Comparison of ENCODE assay signal across 8 mouse cellular contexts in the genomic region with DNA sequence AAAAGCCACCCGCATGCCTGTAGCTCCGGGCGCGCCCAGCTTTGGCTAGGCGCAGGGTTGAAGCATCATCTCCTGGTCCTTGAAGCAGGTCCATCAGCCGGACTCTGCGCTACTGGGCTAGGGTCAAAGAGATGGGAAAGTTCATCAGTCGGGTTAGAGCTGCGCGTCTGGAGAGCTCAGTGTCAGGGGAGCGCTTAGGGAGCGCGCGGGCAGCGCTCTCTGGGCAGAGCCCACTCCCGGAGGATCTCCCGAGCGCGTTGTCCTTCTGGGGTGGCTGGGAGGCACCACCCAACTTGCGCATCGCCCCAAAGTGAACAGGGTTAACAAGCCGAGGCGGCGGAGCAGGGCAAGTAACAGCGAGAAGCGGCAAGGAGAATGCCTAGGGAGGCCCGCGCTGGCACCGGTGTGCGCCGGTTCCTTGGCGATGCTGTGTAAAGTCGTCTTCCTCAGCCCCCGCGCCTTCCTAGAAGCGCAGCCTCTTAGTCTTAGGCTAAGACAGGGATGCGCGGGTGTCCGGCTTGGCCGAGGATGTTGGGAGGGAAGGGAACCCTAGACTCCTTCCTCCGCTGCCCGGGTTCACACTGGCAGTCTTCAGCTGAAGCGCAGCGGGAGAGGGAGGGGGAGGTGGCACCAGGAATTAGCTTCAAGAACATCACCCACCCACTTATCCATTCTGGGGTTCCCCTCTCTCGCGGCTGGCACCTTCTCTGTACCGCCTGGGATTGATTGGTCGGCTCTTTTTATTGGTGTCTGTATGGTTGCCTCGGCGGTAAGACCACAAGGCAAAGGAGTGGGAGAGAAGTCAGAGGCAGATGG. TPM values are rescaled to one million over a fixed set of nuclear protein-coding genes. Genes with fewer than 3 reads are reported as not detected.
DNase-seq lines count a peak whose midpoint lies in the region; ATAC-seq lines count a peak whose summit lies in the region.

No protein-coding gene starts in this region.

- ATAC-seq in heart, embryonic 12.5 days (ENCODE audit: insufficient number of reproducible peaks, low FRiP score): no peak
- ATAC-seq in limb, embryonic 11.5 days (ENCODE audit: insufficient number of reproducible peaks, low FRiP score, low TSS enrichment, low read depth): no peak
- no peak for ATAC-seq in neural tube, embryonic 12.5 days (ENCODE audit: low FRiP score, low read depth)
- ATAC-seq in megakaryocyte progenitor cell, adult 5-6 weeks (replicated peaks; ENCODE audit: poor library complexity): no peak

- no peak overlapping the region for H3K27ac ChIP-seq in heart, embryonic 12.5 days (ENCODE audit: poor library complexity, severe bottlenecking)
- H3K27ac ChIP-seq in limb, embryonic 11.5 days (replicated peaks; ENCODE audit: low read depth, low read length): no peak overlapping the region
- no peak overlapping the region for H3K27ac ChIP-seq in neural tube, embryonic 12.5 days

- peaks cover 40% of the 10 kb centered on the region for H3K4me1 ChIP-seq in heart, embryonic 12.5 days (replicated peaks)
- H3K4me1 ChIP-seq in limb, embryonic 11.5 days (ENCODE audit: control insufficient read depth, insufficient read depth, low read length): peaks cover 15% of the 10 kb centered on the region
- peaks cover 46% of the 10 kb centered on the region for H3K4me1 ChIP-seq in neural tube, embryonic 12.5 days

- no peaks in the 10 kb centered on the region for H3K36me3 ChIP-seq in heart, embryonic 12.5 days
- H3K36me3 ChIP-seq in limb, embryonic 11.5 days (ENCODE audit: control insufficient read depth, insufficient read depth, low read length): no peaks in the 10 kb centered on the region
- H3K36me3 ChIP-seq in neural tube, embryonic 12.5 days: no peaks in the 10 kb centered on the region

- H3K27me3 ChIP-seq in heart, embryonic 12.5 days (replicated peaks): peaks cover 66% of the 10 kb centered on the region
- peaks cover 55% of the 10 kb centered on the region for H3K27me3 ChIP-seq in limb, embryonic 11.5 days (ENCODE audit: control insufficient read depth, insufficient read depth, low read length)
- peaks cover 88% of the 10 kb centered on the region for H3K27me3 ChIP-seq in neural tube, embryonic 12.5 days (replicated peaks)

- DNase-seq in cerebellum, adult 8-10 months: peak; percentile 14
- no peak for DNase-seq in cerebellum, postnatal 4 days (ENCODE audit: low spot score in 2 of 2)
- DNase-seq in spleen, postnatal 10 days (ENCODE audit: low spot score in 2 of 2): peak; percentile 17 to 33
- DNase-seq in spleen, postnatal 14 days (ENCODE audit: low spot score in 2 of 2): no peak
- peak; percentile 46 for DNase-seq in limb, embryonic 11.5 days (ENCODE audit: low spot score)

- H3K9me3 ChIP-seq in heart, embryonic 12.5 days (replicated peaks): no peaks in the 10 kb centered on the region
- no peaks in the 10 kb centered on the region for H3K9me3 ChIP-seq in limb, embryonic 11.5 days (ENCODE audit: control insufficient read depth, low read length)
- H3K9me3 ChIP-seq in neural tube, embryonic 12.5 days: no peaks in the 10 kb centered on the region

- H3K4me2 ChIP-seq in heart, embryonic 12.5 days: peak overlapping the region; percentile 100
- H3K4me2 ChIP-seq in limb, embryonic 11.5 days (ENCODE audit: low read depth, severe bottlenecking): peak overlapping the region; percentile 89; the same call in 1 of the 2 replicates
- H3K4me2 ChIP-seq in neural tube, embryonic 12.5 days (replicated peaks): peak overlapping the region; percentile 81

- H3K4me3 ChIP-seq in heart, embryonic 12.5 days: peak overlapping the region; percentile 79
- 0 out of 2 replicates have a peak overlapping the region, but pooled peaks have one; percentile 8 for H3K4me3 ChIP-seq in limb, embryonic 11.5 days (ENCODE audit: low read depth, low read length)
- peak overlapping the region; percentile 54 for H3K4me3 ChIP-seq in neural tube, embryonic 12.5 days

- 2% methylated on average over 50 of the region's 50 CpGs for WGBS in heart, embryonic 12.5 days
- under 1% methylated on average over 50 of the region's 50 CpGs for WGBS in limb, embryonic 11.5 days
- 1% methylated on average over 50 of the region's 50 CpGs for WGBS in neural tube, embryonic 12.5 days

- no peak overlapping the region for H3K9ac ChIP-seq in heart, embryonic 12.5 days
- H3K9ac ChIP-seq in limb, embryonic 11.5 days (ENCODE audit: low read length): no peak overlapping the region
- no peak overlapping the region for H3K9ac ChIP-seq in neural tube, embryonic 12.5 days

RNA-seq across cellular contexts. Expression of a gene that starts 3.5 kb away (rescaled TPM):
- polyA plus RNA-seq in heart, embryonic 12.5 days (2016; fragmentation: Nextera tagmentation; extraction: Ambion mirVana): 0.88 and 0.99 TPM in 2 replicates
- polyA plus RNA-seq in limb, embryonic 11.5 days (2014; fragmentation: Nextera tagmentation; extraction: Ambion mirVana): 0.17 and 0.27 TPM in 2 replicates
- polyA plus RNA-seq in neural tube, embryonic 12.5 days (2016; fragmentation: Nextera tagmentation; extraction: Ambion mirVana): 1.5 TPM in 2 replicates
- 0.84 and 1.1 TPM in 2 replicates for total RNA-seq in megakaryocyte progenitor cell, adult 5-6 weeks (2015)
- 1.9 and 2.2 TPM in 2 replicates for total RNA-seq in megakaryocyte progenitor cell, adult 5-6 weeks (2017)

RNA-seq across cellular contexts. Expression of a gene that starts 10.0 kb away (rescaled TPM):
- 57.0 and 57.1 TPM in 2 replicates for polyA plus RNA-seq in heart, embryonic 12.5 days (2016; fragmentation: Nextera tagmentation; extraction: Ambion mirVana)
- polyA plus RNA-seq in limb, embryonic 11.5 days (2014; fragmentation: Nextera tagmentation; extraction: Ambion mirVana): 79.1 and 82.6 TPM in 2 replicates
- 78.0 and 81.2 TPM in 2 replicates for polyA plus RNA-seq in neural tube, embryonic 12.5 days (2016; fragmentation: Nextera tagmentation; extraction: Ambion mirVana)
- 15.5 and 15.9 TPM in 2 replicates for total RNA-seq in megakaryocyte progenitor cell, adult 5-6 weeks (2015)
- total RNA-seq in megakaryocyte progenitor cell, adult 5-6 weeks (2017): 19.7 and 21.2 TPM in 2 replicates

Comparison
In these comparisons a context has a peak if more than half of its experiments do, and no peak if none do; other contexts are left out.
1. DNase-seq: peak in cerebellum, adult 8-10 months (single experiment), spleen, postnatal 10 days (2 of 2) and limb, embryonic 11.5 days (single experiment); none in cerebellum, postnatal 4 days (0 of 2) and spleen, postnatal 14 days (0 of 2).
2. H3K4me3 ChIP-seq: peak in every context shown above with its lines; median percentile 79 in heart, embryonic 12.5 days; 54 in neural tube, embryonic 12.5 days; 8 in limb, embryonic 11.5 days.
3. Peak in every context shown above with its lines, with median percentiles within 50 percentile points of each other: H3K4me2 ChIP-seq.